Mouse (Mus musculus) testis, adult 2 months (tissue): ENCODE results near the gene Trim62.

Source experiments
- CTCF ChIP-seq: fragments of 200-500 bp; IDR thresholded peaks from 2 replicates; pipeline ENCODE4 v1.5.1; 2012; ENCODE audit warnings: low read depth, mild to moderate bottlenecking, inconsistent platforms, low read length, moderate library complexity; ENCODE audit not compliant: control insufficient read depth, insufficient read depth, insufficient replicate concordance
- POLR2A ChIP-seq: fragments of 200-500 bp; IDR thresholded peaks from 2 replicates; pipeline ENCODE4 v1.6.1; 2012; ENCODE audit warnings: low read depth, mild to moderate bottlenecking, inconsistent platforms, low read length, moderate library complexity; ENCODE audit not compliant: control insufficient read depth

GRCm38 (mm10) chr4:128897911-128898421 is 14.6 kb downstream of the Trim62 start:
- TF ChIP-seq POLR2A = no peak
- TF ChIP-seq CTCF = no peak
